Mouse (Mus musculus): ENCODE results near the gene Olfr541. TPM values are rescaled to one million over a fixed set of nuclear protein-coding genes. Genes with fewer than 3 reads are reported as not detected.

The Olfr541 gene
- not detected in 2 replicates for polyA plus RNA-seq (2012; rRNA removed)

GRCm38 (mm10) chr7:140696967-140697366, at the start of gene Olfr541:
Gene Olfr541, plus strand, starts transcription at chr7:140697267.

GRCm38 (mm10) chr7:140659630-140660029, 37.4 kb upstream of the Olfr541 start, which contains the start of gene Olfr539:
Gene Olfr539, plus strand, starts transcription at chr7:140659930.

GRCm38 (mm10) chr7:140681651-140682050, 15.4 kb upstream of the Olfr541 start, which contains the start of gene Olfr45:
Gene Olfr45, plus strand, starts transcription at chr7:140681951.

Other genes starting within 250 kb of the Olfr541 start
- not detected in 2 replicates for gene Olfr533, start 233.9 kb upstream of the Olfr541 start, polyA plus RNA-seq (2012; rRNA removed)
- gene Olfr535, start 213.1 kb upstream of the Olfr541 start, polyA plus RNA-seq (2012; rRNA removed), result not detected in 2 replicates
- not detected in 2 replicates for gene Olfr536, start 189.9 kb upstream of the Olfr541 start, polyA plus RNA-seq (2012; rRNA removed)
- gene Olfr538, start 129.4 kb upstream of the Olfr541 start, polyA plus RNA-seq (2012; rRNA removed), result not detected in 2 replicates
- not detected in 2 replicates for gene Olfr46, start 96.0 kb upstream of the Olfr541 start, polyA plus RNA-seq (2012; rRNA removed)
- gene Olfr61, start 68.3 kb upstream of the Olfr541 start, polyA plus RNA-seq (2012; rRNA removed), result not detected in 2 replicates
- gene Olfr53, start 50.8 kb upstream of the Olfr541 start, polyA plus RNA-seq (2012; rRNA removed), result not detected in 2 replicates
- gene Olfr539, start 37.3 kb upstream of the Olfr541 start, polyA plus RNA-seq (2012; rRNA removed), result not detected in 2 replicates
- not detected in 2 replicates for gene Olfr45, start 15.3 kb upstream of the Olfr541 start, polyA plus RNA-seq (2012; rRNA removed)
- gene Cyp2e1, start 66.5 kb downstream of the Olfr541 start, polyA plus RNA-seq (2012; rRNA removed), result 0.91 and 3.0 TPM in 2 replicates
- gene Syce1, start 90.6 kb downstream of the Olfr541 start, polyA plus RNA-seq (2012; rRNA removed), result 0.07 and 0.17 TPM in 2 replicates
- 0.09 and 0.19 TPM in 2 replicates for gene Zfp941, start 124.9 kb downstream of the Olfr541 start, polyA plus RNA-seq (2012; rRNA removed)
- gene Urah, start 137.8 kb downstream of the Olfr541 start, polyA plus RNA-seq (2012; rRNA removed), result 63.2 and 78.4 TPM in 2 replicates
- gene Scgb1c1, start 148.3 kb downstream of the Olfr541 start, polyA plus RNA-seq (2012; rRNA removed), result not detected in 2 replicates
- not detected in 2 replicates for gene Odf3, start 150.5 kb downstream of the Olfr541 start, polyA plus RNA-seq (2012; rRNA removed)
- gene Gm45785, start 159.1 kb downstream of the Olfr541 start, polyA plus RNA-seq (2012; rRNA removed), result 2.8 TPM in 1 of 2 replicates, not detected in the other
- 109 and 117 TPM in 2 replicates for gene Ric8a, start 159.7 kb downstream of the Olfr541 start, polyA plus RNA-seq (2012; rRNA removed)
- 23.7 and 24.1 TPM in 2 replicates for gene Bet1l, start 160.3 kb downstream of the Olfr541 start, polyA plus RNA-seq (2012; rRNA removed)
- 53.8 and 58.2 TPM in 2 replicates for gene Psmd13, start 184.7 kb downstream of the Olfr541 start, polyA plus RNA-seq (2012; rRNA removed)
- 29.5 and 34.3 TPM in 2 replicates for gene Sirt3, start 185.0 kb downstream of the Olfr541 start, polyA plus RNA-seq (2012; rRNA removed)
- gene Cox8b, start 203.2 kb downstream of the Olfr541 start, polyA plus RNA-seq (2012; rRNA removed), result 3.4 and 4.0 TPM in 2 replicates
- gene Nlrp6, start 223.6 kb downstream of the Olfr541 start, polyA plus RNA-seq (2012; rRNA removed), result 82.3 and 99.4 TPM in 2 replicates
- 40.3 and 53.5 TPM in 2 replicates for gene Pgghg, start 244.1 kb downstream of the Olfr541 start, polyA plus RNA-seq (2012; rRNA removed)

All from colon, adult 2 months (tissue).